Mouse (Mus musculus) spleen, adult 12 weeks (tissue): Measurements from ENCODE around the gene Rag2.

Experiments used
- DNase-seq: peaks from one replicate; pipeline ENCODE4 v3.0.0; 2022; ENCODE audit warnings: low spot score

Gene Rag2

GRCm38 (mm10) chr2:101624011-101624410, 507 bp upstream of the Rag2 start:
- no peak for DNase-seq

- no peak for DNase-seq
Observed at GRCm38 (mm10) chr2:101627227-101627626, 2.7 kb downstream of the Rag2 start.

GRCm38 (mm10) chr2:101628297-101629236, 4.0 kb downstream of the Rag2 start:
- DNase-seq, result peak; percentile 19

GRCm38 (mm10) chr2:101638979-101639839, 14.7 kb downstream of the Rag2 start:
- no peak for DNase-seq

- no peak for DNase-seq
Observed at GRCm38 (mm10) chr2:101639840-101640350, 15.4 kb downstream of the Rag2 start.

- no peak for DNase-seq
Observed at GRCm38 (mm10) chr2:101645841-101646240, 21.3 kb downstream of the Rag2 start.

GRCm38 (mm10) chr2:101648361-101648760, 23.8 kb downstream of the Rag2 start:
- no peak for DNase-seq

- no peak for DNase-seq
Observed at GRCm38 (mm10) chr2:101649114-101649671, 24.7 kb downstream of the Rag2 start, which contains the start of the genes Rag1 and B230118H07Rik. Rag1 (minus strand) TSS chr2:101649501. B230118H07Rik (minus strand) TSS chr2:101649532.

GRCm38 (mm10) chr2:101650446-101650845, 25.9 kb downstream of the Rag2 start:
- no peak for DNase-seq

GRCm38 (mm10) chr2:101652204-101652920, 27.8 kb downstream of the Rag2 start:
- no peak for DNase-seq

GRCm38 (mm10) chr2:101652921-101653597, 28.5 kb downstream of the Rag2 start:
- peak; percentile 26 for DNase-seq

- no peak for DNase-seq
Observed at GRCm38 (mm10) chr2:101660536-101660935, 36.0 kb downstream of the Rag2 start.

GRCm38 (mm10) chr2:101665058-101665702, 40.7 kb downstream of the Rag2 start:
- DNase-seq, result peak; percentile 20

GRCm38 (mm10) chr2:101665703-101666092, 41.2 kb downstream of the Rag2 start:
- DNase-seq, result no peak

- no peak for DNase-seq
Observed at GRCm38 (mm10) chr2:101668751-101669150, 44.2 kb downstream of the Rag2 start.

- DNase-seq, result no peak
Observed at GRCm38 (mm10) chr2:101673547-101673946, 49.0 kb downstream of the Rag2 start.

- DNase-seq, result peak; percentile 71
Observed at GRCm38 (mm10) chr2:101678236-101679021, 53.9 kb downstream of the Rag2 start, which contains the start of gene Traf6. Traf6 (plus strand) TSS chr2:101678429.

GRCm38 (mm10) chr2:101679164-101679784, 54.8 kb downstream of the Rag2 start:
- DNase-seq, result peak; percentile 9
